Mouse (Mus musculus) midbrain, embryonic 13.5 days (tissue): ENCODE measurements at regions not wholly inside any gene's neighbourhood (a gene's known extent, or its start where the extent isn't known, plus 50 kb on each side); places are given as distances from the start of the nearest gene placed in this dataset.

Source experiments
- ATAC-seq: fragments of 200-750 bp; cut with Nextera tagmentation; 2 replicates; pipeline ENCODE4 v1.8.0; 2017; ENCODE audit warnings: mild to moderate bottlenecking, moderate TSS enrichment, moderate library complexity
- H3K27ac ChIP-seq: fragments of 300-500 bp; sonication (generic); 2 replicates; pipeline ENCODE4 v1.5.1; 2015; ENCODE audit warnings: inconsistent platforms, mild to moderate bottlenecking, moderate library complexity
- H3K27me3 ChIP-seq: fragments of 300-500 bp; sonication (generic); 2 replicates; pipeline ENCODE4 v1.6.1; 2015; ENCODE audit warnings: mild to moderate bottlenecking, inconsistent platforms
- H3K36me3 ChIP-seq: fragments of 300-500 bp; sonication (generic); 2 replicates; pipeline ENCODE4 v1.6.1; 2015; ENCODE audit warnings: mild to moderate bottlenecking, inconsistent platforms
- H3K4me1 ChIP-seq: fragments of 300-500 bp; sonication (generic); replicated peaks from 2 replicates; pipeline ENCODE4 v1.6.1; 2015; ENCODE audit warnings: inconsistent platforms
- H3K4me2 ChIP-seq: fragments of 300-500 bp; sonication (generic); replicated peaks from 2 replicates; pipeline ENCODE4 v1.6.1; 2015; ENCODE audit warnings: moderate library complexity, mild to moderate bottlenecking, inconsistent platforms
- H3K4me3 ChIP-seq: fragments of 300-500 bp; sonication (generic); replicated peaks from 2 replicates; pipeline ENCODE4 v1.5.1; 2015; ENCODE audit warnings: mild to moderate bottlenecking, inconsistent platforms
- H3K9ac ChIP-seq: fragments of 300-500 bp; sonication (generic); replicated peaks from 2 replicates; pipeline ENCODE4 v1.6.1; 2015; ENCODE audit warnings: mild to moderate bottlenecking, inconsistent platforms
- H3K9me3 ChIP-seq: fragments of 300-500 bp; sonication (generic); 2 replicates; pipeline ENCODE4 v1.6.1; 2016; ENCODE audit warnings: mild to moderate bottlenecking, inconsistent platforms
- WGBS: fragments of 180-500 bp; shearing (Covaris S2); methylation state at CpG from one replicate; pipeline ENCODE4 v1.1.7; 2015; 5-methylcytosine and 5-hydroxymethylcytosine counted together

GRCm38 (mm10) chr2:133684367-133684766 is 132.4 kb downstream of the Bmp2 start:
- no peak for ATAC-seq
- Histone ChIP-seq H3K4me2 (no peak overlapping the region), H3K36me3 (no peaks in the 10 kb centered on the region)

GRCm38 (mm10) chr2:133688121-133688787 is 136.3 kb downstream of the Bmp2 start:
- no peak overlapping the region for H3K27ac ChIP-seq
- no peak overlapping the region for H3K4me3 ChIP-seq
- no peak overlapping the region for H3K9ac ChIP-seq
- no peaks in the 10 kb centered on the region for H3K27me3 ChIP-seq
- H3K4me1 ChIP-seq = no peaks in the 10 kb centered on the region
- H3K9me3 ChIP-seq = no peaks in the 10 kb centered on the region
- H3K36me3 ChIP-seq = no peaks in the 10 kb centered on the region
- no peak overlapping the region for H3K4me2 ChIP-seq
- no peak for ATAC-seq
- WGBS = 88% methylated on average over 7 of the region's 7 CpGs

More at GRCm38 (mm10) chr2:133684367-133684766, 132.4 kb downstream of the Bmp2 start:
- Histone ChIP-seq H3K27ac (no peak overlapping the region), H3K9me3 (no peaks in the 10 kb centered on the region), H3K4me1 (no peaks in the 10 kb centered on the region), H3K27me3 (no peaks in the 10 kb centered on the region), H3K4me3 (no peak overlapping the region), H3K9ac (no peak overlapping the region)

GRCm38 (mm10) chr2:133688788-133689155 is 136.8 kb downstream of the Bmp2 start:
- Histone ChIP-seq H3K4me2 (no peak overlapping the region), H3K9me3 (no peaks in the 10 kb centered on the region), H3K27ac (no peak overlapping the region), H3K36me3 (no peaks in the 10 kb centered on the region), H3K4me3 (no peak overlapping the region), H3K27me3 (no peaks in the 10 kb centered on the region), H3K4me1 (no peaks in the 10 kb centered on the region), H3K9ac (no peak overlapping the region)
- WGBS = 90% methylated on average over 3 of the region's 3 CpGs
- no peak for ATAC-seq

- Histone ChIP-seq H3K36me3 (no peaks in the 10 kb centered on the region), H3K4me2 (no peak overlapping the region), H3K4me1 (0 out of 2 replicates have a peak, but pooled peaks cover 3% of the 10 kb centered on the region), H3K27ac (no peak overlapping the region), H3K9me3 (no peaks in the 10 kb centered on the region), H3K4me3 (no peak overlapping the region), H3K27me3 (no peaks in the 10 kb centered on the region), H3K9ac (no peak overlapping the region)
- peak; percentile 30; the same call in 1 of the 2 replicates for ATAC-seq
- WGBS = 51% methylated on average over 8 of the region's 8 CpGs
These were observed 157.0 kb downstream of the Bmp2 start for GRCm38 (mm10) chr2:133708735-133709584.

GRCm38 (mm10) chr2:133716243-133716642 is 164.3 kb downstream of the Bmp2 start:
- Histone ChIP-seq H3K27ac (no peak overlapping the region), H3K9ac (no peak overlapping the region), H3K9me3 (no peaks in the 10 kb centered on the region), H3K4me2 (no peak overlapping the region), H3K4me1 (no peaks in the 10 kb centered on the region), H3K27me3 (no peaks in the 10 kb centered on the region), H3K4me3 (no peak overlapping the region), H3K36me3 (no peaks in the 10 kb centered on the region)
- no peak for ATAC-seq
- 50% methylated on average over 5 of the region's 5 CpGs for WGBS

DNA sequence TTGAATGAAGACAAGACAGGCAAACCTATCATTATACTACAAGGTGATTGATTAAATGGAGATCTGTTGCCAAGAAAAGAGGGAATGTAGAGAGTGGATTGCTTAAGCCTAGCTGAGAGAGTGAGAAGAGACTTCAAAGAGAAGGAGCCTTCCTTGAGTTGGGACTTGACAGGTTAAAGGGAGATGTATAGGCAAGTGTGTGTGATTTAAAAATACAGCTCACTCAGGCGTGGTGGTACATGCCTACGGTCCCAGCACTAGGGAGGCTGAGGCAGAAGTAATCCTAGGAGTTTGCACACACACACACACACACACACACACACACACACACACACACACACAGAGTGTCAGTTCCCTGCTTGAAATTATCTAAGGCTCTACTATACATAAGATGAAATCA is 165.1 kb downstream of the Bmp2 start:
- ATAC-seq = no peak
- Histone ChIP-seq H3K4me2 (no peak overlapping the region), H3K36me3 (no peaks in the 10 kb centered on the region), H3K27me3 (no peaks in the 10 kb centered on the region), H3K27ac (no peak overlapping the region), H3K4me1 (no peaks in the 10 kb centered on the region), H3K9ac (no peak overlapping the region), H3K9me3 (no peaks in the 10 kb centered on the region), H3K4me3 (no peak overlapping the region)
- 73% methylated on average over 2 of the region's 2 CpGs for WGBS

DNA sequence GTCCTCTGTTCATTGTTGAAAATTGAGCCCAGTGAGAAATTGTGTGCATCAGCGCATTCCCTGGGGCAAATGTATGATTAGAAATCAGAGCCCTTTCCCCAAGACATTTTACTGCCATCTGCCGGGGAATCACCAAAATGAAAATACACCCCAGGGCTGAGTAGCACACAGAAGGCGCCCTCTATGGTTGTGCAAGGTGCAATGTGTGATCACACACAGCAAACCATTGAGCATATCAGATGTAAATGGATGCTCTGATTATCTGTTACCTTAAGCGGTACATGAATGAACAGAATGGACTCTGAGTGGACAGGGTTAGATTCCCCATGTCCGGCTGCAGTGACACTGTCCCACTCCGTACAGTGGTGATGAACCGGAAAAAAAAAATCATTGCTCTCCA is 172.4 kb downstream of the Bmp2 start:
- no peak overlapping the region for H3K4me2 ChIP-seq
- no peak overlapping the region for H3K9ac ChIP-seq
- H3K4me3 ChIP-seq = no peak overlapping the region
- H3K4me1 ChIP-seq = 0 out of 2 replicates have a peak, but pooled peaks cover 4% of the 10 kb centered on the region
- no peaks in the 10 kb centered on the region for H3K27me3 ChIP-seq
- H3K27ac ChIP-seq = no peak overlapping the region
- no peaks in the 10 kb centered on the region for H3K36me3 ChIP-seq
- ATAC-seq = no peak
- no peaks in the 10 kb centered on the region for H3K9me3 ChIP-seq
- WGBS = 83% methylated on average over 7 of the region's 7 CpGs

- H3K4me3 ChIP-seq = no peak overlapping the region
- H3K27ac ChIP-seq = no peak overlapping the region
- no peaks in the 10 kb centered on the region for H3K9me3 ChIP-seq
- 0 out of 2 replicates have a peak, but pooled peaks cover 4% of the 10 kb centered on the region for H3K4me1 ChIP-seq
- ATAC-seq = no peak
- no peaks in the 10 kb centered on the region for H3K36me3 ChIP-seq
- WGBS = 65% methylated on average over 6 of the region's 6 CpGs
- no peaks in the 10 kb centered on the region for H3K27me3 ChIP-seq
- H3K4me2 ChIP-seq = no peak overlapping the region
- no peak overlapping the region for H3K9ac ChIP-seq
These were observed 172.8 kb downstream of the Bmp2 start for GRCm38 (mm10) chr2:133724757-133725156.

DNA sequence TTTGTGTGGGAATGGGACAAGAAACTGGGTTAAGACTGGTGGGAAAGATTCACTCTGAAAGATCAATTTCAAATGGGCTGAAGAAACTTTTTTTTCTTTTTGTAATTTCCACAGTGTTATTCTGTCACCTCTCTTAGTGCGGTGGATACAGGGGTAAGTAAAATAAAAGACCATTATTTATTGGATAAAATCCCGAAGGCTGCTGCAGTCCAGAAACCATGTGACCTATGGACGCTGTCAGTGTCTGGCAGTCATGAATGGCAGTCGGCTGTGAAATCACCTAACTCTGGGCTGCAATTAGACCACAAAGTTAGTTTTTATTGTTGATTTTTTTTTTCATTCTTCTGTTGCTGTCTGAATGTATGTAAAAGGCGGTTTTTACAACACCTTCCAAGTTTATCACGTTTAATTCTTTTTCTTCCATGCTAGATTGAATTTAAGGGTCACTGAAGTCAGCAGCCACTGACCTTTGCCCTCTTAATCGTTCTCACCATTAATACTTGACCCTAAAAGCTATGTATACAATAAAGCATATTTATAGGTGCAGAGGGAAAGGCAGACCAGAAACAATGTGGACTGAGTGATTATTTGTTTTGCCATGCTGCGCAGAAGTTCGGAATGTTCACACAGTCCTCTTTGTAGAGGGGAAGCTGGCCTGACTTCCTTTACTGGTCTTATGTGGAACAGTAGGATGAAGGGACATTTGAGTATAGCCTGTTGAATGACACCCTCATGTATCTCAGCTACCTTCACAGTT is 182.7 kb downstream of the Bmp2 start:
- 19% methylated on average over 9 of the region's 9 CpGs for WGBS
- Histone ChIP-seq H3K4me2 (no peak overlapping the region), H3K36me3 (no peaks in the 10 kb centered on the region), H3K27me3 (no peaks in the 10 kb centered on the region), H3K9ac (no peak overlapping the region), H3K4me1 (peaks cover 6% of the 10 kb centered on the region; the same call in 1 of the 2 replicates), H3K4me3 (no peak overlapping the region), H3K27ac (no peak overlapping the region), H3K9me3 (no peaks in the 10 kb centered on the region)
- ATAC-seq = peak; percentile 58; the same call in 1 of the 2 replicates

GRCm38 (mm10) chr2:133738839-133739430 is 187.0 kb downstream of the Bmp2 start:
- Histone ChIP-seq H3K27me3 (no peaks in the 10 kb centered on the region), H3K9ac (no peak overlapping the region), H3K4me1 (peaks cover 6% of the 10 kb centered on the region; the same call in 1 of the 2 replicates), H3K4me3 (no peak overlapping the region), H3K4me2 (no peak overlapping the region), H3K27ac (no peak overlapping the region), H3K9me3 (no peaks in the 10 kb centered on the region), H3K36me3 (no peaks in the 10 kb centered on the region)
- ATAC-seq = no peak
- WGBS = 91% methylated on average over 10 of the region's 10 CpGs

- Histone ChIP-seq H3K36me3 (no peaks in the 10 kb centered on the region), H3K9me3 (no peaks in the 10 kb centered on the region), H3K27ac (no peak overlapping the region), H3K27me3 (no peaks in the 10 kb centered on the region), H3K4me3 (no peak overlapping the region), H3K9ac (no peak overlapping the region), H3K4me1 (no peaks in the 10 kb centered on the region), H3K4me2 (no peak overlapping the region)
- no peak for ATAC-seq
- 69% methylated on average over 4 of the region's 4 CpGs for WGBS
These were observed 196.5 kb downstream of the Bmp2 start for GRCm38 (mm10) chr2:133748493-133748892.
